Mouse (Mus musculus) ES-E14 (cell line): ENCODE data around the gene Aldh8a1.

Experiments
- MAFK ChIP-seq: IDR thresholded peaks from 2 replicates; pipeline ENCODE4 v1.6.1; 2014; ENCODE audit warnings: mild to moderate bottlenecking, low read depth, low read length, inconsistent platforms; ENCODE audit not compliant: insufficient read depth
- ZC3H11A ChIP-seq: IDR thresholded peaks from 2 replicates; pipeline ENCODE4 v1.6.1; 2012; ENCODE audit warnings: low read depth, mild to moderate bottlenecking, inconsistent platforms, low read length, borderline replicate concordance
- ZNF384 ChIP-seq: IDR thresholded peaks from 2 replicates; pipeline ENCODE4 v1.6.1; 2012; ENCODE audit warnings: low read depth, low read length, inconsistent platforms

- no peak for TF ChIP-seq MAFK
- no peak for TF ChIP-seq ZC3H11A
- TF ChIP-seq ZNF384 = no peak
These were observed 33.6 kb downstream of the Aldh8a1 start for GRCm38 (mm10) chr10:21410711-21411110.
